Mouse (Mus musculus) R1 (cell line): ENCODE data around the gene Gzf1.

Source experiments
- DNase-seq: peaks from one replicate; pipeline ENCODE4 v3.0.0-alpha.2; 2018; ENCODE audit warnings: low read depth, low spot score

Gzf1 gene

GRCm38 (mm10) chr2:148680775-148681291, at the start of gene Gzf1:
TSS of gene Gzf1 (plus strand) at chr2:148681023.
- peak; percentile 99 for DNase-seq

- DNase-seq, result no peak
Measured at GRCm38 (mm10) chr2:148631602-148632001, 49.2 kb upstream of the Gzf1 start.

GRCm38 (mm10) chr2:148634466-148634865, 46.4 kb upstream of the Gzf1 start:
- no peak for DNase-seq

- DNase-seq, result no peak
Measured at GRCm38 (mm10) chr2:148642610-148643370, 38.0 kb upstream of the Gzf1 start.

- DNase-seq, result no peak
Measured at GRCm38 (mm10) chr2:148644421-148645000, 36.3 kb upstream of the Gzf1 start.

- DNase-seq, result peak; percentile 5
Measured at GRCm38 (mm10) chr2:148650587-148651357, 30.1 kb upstream of the Gzf1 start.

GRCm38 (mm10) chr2:148654961-148655360, 25.9 kb upstream of the Gzf1 start:
- peak; percentile 37 for DNase-seq

GRCm38 (mm10) chr2:148663458-148663857, 17.4 kb upstream of the Gzf1 start:
- no peak for DNase-seq

- peak; percentile 97 for DNase-seq
Measured at GRCm38 (mm10) chr2:148672199-148673096, 8.4 kb upstream of the Gzf1 start, which contains the start of gene Nxt1. TSS of gene Nxt1 (plus strand) at chr2:148672601.

- DNase-seq, result peak; percentile 97
Measured at GRCm38 (mm10) chr2:148677801-148678200, 3.0 kb upstream of the Gzf1 start.

- peak; percentile 96 for DNase-seq
Measured at GRCm38 (mm10) chr2:148679346-148679745, 1.5 kb upstream of the Gzf1 start.

- DNase-seq, result peak; percentile 66
Measured at GRCm38 (mm10) chr2:148681461-148681891, 653 bp downstream of the Gzf1 start.

GRCm38 (mm10) chr2:148683031-148683430, 2.2 kb downstream of the Gzf1 start:
- DNase-seq, result no peak

- DNase-seq, result no peak
Measured at GRCm38 (mm10) chr2:148684972-148685371, 4.1 kb downstream of the Gzf1 start.

- no peak for DNase-seq
Measured at GRCm38 (mm10) chr2:148685709-148686108, 4.9 kb downstream of the Gzf1 start.

GRCm38 (mm10) chr2:148686862-148687261, 6.0 kb downstream of the Gzf1 start:
- DNase-seq, result no peak

- DNase-seq, result no peak
Measured at GRCm38 (mm10) chr2:148687971-148688370, 7.1 kb downstream of the Gzf1 start.

GRCm38 (mm10) chr2:148689444-148690140, 8.8 kb downstream of the Gzf1 start:
- no peak for DNase-seq

GRCm38 (mm10) chr2:148690291-148690690, 9.5 kb downstream of the Gzf1 start:
- no peak for DNase-seq

GRCm38 (mm10) chr2:148690781-148691180, 10.0 kb downstream of the Gzf1 start:
- no peak for DNase-seq
